Mouse (Mus musculus) thymus, adult 18-20 months (tissue): ENCODE measurements around the gene Gm21954.

Source experiments
- DNase-seq, 2 experiments: peaks; one replicate each; pipeline ENCODE4 v3.0.0; 2022; ENCODE audit warnings: mixed read lengths in 2 of 2

The Gm21954 gene

GRCm38 (mm10) chr3:55472110-55472509, at the start of gene Gm21954:
Gene Gm21954 (minus strand): TSS chr3:55472210.
- DNase-seq: no peak

GRCm38 (mm10) chr3:55521776-55522175, 49.8 kb upstream of the Gm21954 start:
- no peak for DNase-seq

GRCm38 (mm10) chr3:55520240-55521180, 48.5 kb upstream of the Gm21954 start:
- DNase-seq: no peak

GRCm38 (mm10) chr3:55517454-55518014, 45.5 kb upstream of the Gm21954 start:
- DNase-seq: no peak

DNA sequence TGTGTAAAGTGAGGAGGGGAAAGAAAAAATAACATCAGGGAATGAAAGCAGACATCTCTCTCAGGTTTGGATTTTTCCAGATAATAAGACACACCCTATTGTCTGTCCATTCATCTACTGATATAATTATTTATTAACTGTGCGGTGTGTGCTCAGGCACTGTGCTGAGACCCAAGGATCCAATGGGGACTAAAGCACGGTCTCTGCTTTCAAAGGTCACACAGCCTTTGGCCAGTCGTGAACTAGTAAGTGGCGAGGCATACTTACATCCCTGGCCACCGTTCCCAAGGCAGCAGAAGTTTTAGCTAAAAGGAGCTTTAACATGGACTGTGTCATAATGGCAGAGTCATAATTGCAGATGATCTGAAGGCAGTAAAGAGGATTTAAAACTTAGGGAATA, 44.0 kb upstream of the Gm21954 start:
- no peak for DNase-seq

DNA sequence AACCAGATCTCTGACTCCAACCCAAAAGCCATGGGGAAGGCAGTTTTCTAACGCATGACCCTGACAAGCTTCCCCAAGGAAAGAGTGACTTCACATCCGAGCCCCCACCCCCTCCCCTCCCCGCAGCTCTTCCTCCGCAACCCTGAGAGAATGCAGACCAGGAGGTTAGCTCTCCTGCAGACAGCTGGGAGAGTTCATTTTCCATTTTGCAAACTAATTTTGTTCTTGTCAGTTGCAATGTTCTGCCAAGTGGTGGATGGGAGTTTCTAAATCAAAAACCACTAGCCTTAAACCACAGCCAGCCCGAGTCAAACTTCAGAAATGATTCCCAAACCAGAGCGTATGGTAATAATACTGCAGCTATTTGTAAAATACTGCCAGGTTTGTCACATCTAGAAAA, 39.6 kb upstream of the Gm21954 start:
- DNase-seq: no peak

- DNase-seq: no peak
Measured at GRCm38 (mm10) chr3:55510198-55510597, 38.2 kb upstream of the Gm21954 start.

GRCm38 (mm10) chr3:55499298-55499697, 27.3 kb upstream of the Gm21954 start:
- DNase-seq: no peak

- no peak for DNase-seq
Measured at GRCm38 (mm10) chr3:55496462-55496941, 24.5 kb upstream of the Gm21954 start.

- DNase-seq: no peak
Measured at GRCm38 (mm10) chr3:55495866-55496265, 23.9 kb upstream of the Gm21954 start.

GRCm38 (mm10) chr3:55495231-55495630, 23.2 kb upstream of the Gm21954 start:
- no peak for DNase-seq

DNA sequence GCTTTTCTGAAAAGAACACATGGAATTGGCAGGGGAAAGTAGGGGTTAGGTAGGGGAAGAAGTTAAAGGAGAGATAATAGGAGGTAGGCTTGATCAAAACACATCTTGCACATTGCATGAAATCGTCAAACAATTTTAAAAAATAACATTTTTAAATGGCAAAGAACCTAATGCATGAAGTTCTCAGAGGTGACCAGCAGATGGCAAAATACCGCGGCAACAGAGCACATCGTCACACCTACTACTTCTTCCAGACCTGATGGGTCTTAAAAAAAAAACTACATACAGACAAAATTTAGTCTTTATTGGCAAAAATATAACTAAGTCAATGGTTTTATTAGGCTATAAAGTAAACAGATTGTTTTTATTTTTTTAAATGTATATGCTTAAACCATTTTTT, 22.3 kb upstream of the Gm21954 start:
- no peak for DNase-seq

DNA sequence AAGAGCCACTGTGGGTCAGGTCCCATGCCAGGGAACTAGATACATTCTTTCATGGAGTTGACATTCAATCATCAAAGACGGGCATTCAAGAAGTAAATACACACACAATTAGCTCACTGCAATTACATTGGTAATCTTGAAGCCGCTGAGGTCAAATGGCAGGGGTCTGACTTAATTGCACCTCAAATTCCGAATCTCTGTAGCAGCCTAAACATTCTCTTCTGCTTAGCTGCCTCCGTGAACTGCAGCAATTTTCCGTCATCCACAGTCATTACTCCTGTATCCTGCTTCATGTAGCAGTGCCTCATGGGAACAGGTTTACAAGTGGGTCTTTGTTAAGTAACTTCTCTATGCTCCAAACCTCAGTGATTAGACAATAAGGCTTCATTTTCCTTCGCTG, 20.0 kb upstream of the Gm21954 start:
- DNase-seq: no peak

- DNase-seq: no peak
Measured at GRCm38 (mm10) chr3:55489231-55489990, 17.4 kb upstream of the Gm21954 start.

DNA sequence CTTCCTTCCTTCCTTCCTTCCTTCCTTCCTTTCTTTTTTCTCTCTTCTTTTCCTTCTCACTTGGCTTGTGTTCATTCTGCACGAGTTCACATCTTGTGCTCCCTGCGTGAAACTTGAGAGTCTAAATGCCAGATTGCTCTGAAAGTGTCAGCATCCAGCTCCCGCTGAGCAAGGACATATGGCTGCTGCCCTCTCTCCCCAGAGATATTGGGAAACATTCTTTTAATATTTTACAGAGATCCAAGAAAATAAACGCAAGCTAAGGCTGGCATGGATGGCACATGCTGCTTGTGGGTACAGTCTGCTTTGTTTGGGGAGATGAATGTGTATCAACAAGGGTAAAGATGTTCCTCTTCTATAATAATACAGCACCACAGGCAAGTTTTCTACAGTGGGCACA, 11.3 kb upstream of the Gm21954 start:
- no peak for DNase-seq

GRCm38 (mm10) chr3:55481140-55481539, 9.1 kb upstream of the Gm21954 start:
- no peak for DNase-seq

DNA sequence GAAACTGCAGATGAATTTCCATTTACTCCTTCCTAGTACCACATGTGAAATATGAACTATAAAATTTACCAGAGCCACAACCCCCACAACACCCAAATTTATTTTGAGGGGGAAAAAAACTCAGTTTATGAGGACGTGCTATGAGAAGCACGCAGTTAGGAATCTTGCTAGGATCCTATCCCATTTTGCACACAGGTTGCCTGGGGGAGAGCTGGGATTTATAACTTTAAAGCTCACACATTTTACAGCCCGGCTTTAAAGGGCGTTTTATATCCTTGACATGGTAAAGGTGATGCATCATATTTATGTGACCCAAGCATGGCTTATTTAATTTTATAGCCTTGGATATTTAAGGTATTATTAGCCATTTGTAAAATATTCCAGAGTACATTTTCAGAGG, 7.3 kb upstream of the Gm21954 start:
- DNase-seq: no peak

GRCm38 (mm10) chr3:55476694-55477093, 4.7 kb upstream of the Gm21954 start:
- DNase-seq: no peak

- no peak for DNase-seq
Measured at GRCm38 (mm10) chr3:55473146-55473545, 1.1 kb upstream of the Gm21954 start.

GRCm38 (mm10) chr3:55466348-55466747, 5.7 kb downstream of the Gm21954 start:
- no peak for DNase-seq

GRCm38 (mm10) chr3:55465785-55466184, 6.2 kb downstream of the Gm21954 start:
- DNase-seq: no peak

GRCm38 (mm10) chr3:55464226-55464625, 7.8 kb downstream of the Gm21954 start:
- DNase-seq: no peak

- no peak for DNase-seq
Measured at GRCm38 (mm10) chr3:55462904-55463668, 8.9 kb downstream of the Gm21954 start.
